Mouse (Mus musculus) embryonic fibroblast, embryonic 13.5 days (primary cell): Measurements from ENCODE around the gene Rab3il1.

Experiments
- CTCF ChIP-seq: IDR thresholded peaks from 2 replicates; pipeline ENCODE4 v1.5.1; 2011; ENCODE audit warnings: mild to moderate bottlenecking, control low read depth, low read length, moderate library complexity, borderline replicate concordance; ENCODE audit not compliant: insufficient read depth
- POLR2A ChIP-seq: IDR thresholded peaks from 2 replicates; pipeline ENCODE4 v1.6.1; 2011; ENCODE audit warnings: low read depth, mild to moderate bottlenecking, control low read depth, low read length, moderate library complexity

- TF ChIP-seq CTCF = no peak
- no peak for TF ChIP-seq POLR2A
Observed at GRCm38 (mm10) chr19:10012827-10013278, 11.4 kb downstream of the Rab3il1 start.
